Mouse (Mus musculus) spleen, adult 2 months (tissue): ENCODE measurements around the gene Rad51b. TPM values are rescaled to one million over a fixed set of nuclear protein-coding genes. Genes with fewer than 3 reads are reported as not detected.

Experiments used
- DNase-seq, 2 experiments: peaks; one replicate each; pipeline versions ENCODE4 v3.0.0 to v3.0.0-alpha.2; 2012 to 2021; ENCODE audit warnings: low spot score in 2 of 2, low read depth in 1 of 2
- H3K27ac ChIP-seq: fragments of 200-500 bp; 2 replicates; pipeline ENCODE4 v1.5.1; 2012; ENCODE audit warnings: low read length, inconsistent platforms; ENCODE audit not compliant: insufficient read depth
- H3K27me3 ChIP-seq: fragments of 200-500 bp; 2 replicates; pipeline ENCODE4 v1.6.1; 2012; ENCODE audit warnings: mild to moderate bottlenecking, moderate library complexity, low read length, inconsistent platforms; ENCODE audit not compliant: control insufficient read depth, insufficient read depth
- H3K36me3 ChIP-seq: fragments of 200-500 bp; 2 replicates; pipeline ENCODE4 v1.6.1; 2012; ENCODE audit warnings: mild to moderate bottlenecking, low read length, inconsistent platforms; ENCODE audit not compliant: control insufficient read depth, insufficient read depth
- H3K4me1 ChIP-seq: fragments of 200-500 bp; 2 replicates; pipeline ENCODE4 v1.6.1; 2011; ENCODE audit warnings: inconsistent platforms; ENCODE audit not compliant: control insufficient read depth, insufficient read depth, insufficient read length
- H3K4me3 ChIP-seq: fragments of 200-500 bp; 2 replicates; pipeline ENCODE4 v1.5.1; 2011; ENCODE audit warnings: mild to moderate bottlenecking, inconsistent platforms; ENCODE audit not compliant: insufficient read depth, insufficient read length; ENCODE audit errors: extremely low read depth
- CTCF ChIP-seq: fragments of 200-500 bp; IDR thresholded peaks from 2 replicates; pipeline ENCODE4 v1.5.1; 2011; ENCODE audit warnings: mild to moderate bottlenecking, inconsistent platforms; ENCODE audit not compliant: insufficient read depth, insufficient read length, insufficient replicate concordance; ENCODE audit errors: extremely low read depth
- POLR2A ChIP-seq: fragments of 200-500 bp; IDR thresholded peaks from 2 replicates; pipeline ENCODE4 v1.6.1; 2011; ENCODE audit warnings: low read depth, low read length, inconsistent platforms
- WGBS: fragments of 180-500 bp; shearing (Covaris S2); methylation state at CpG from one replicate; pipeline ENCODE4 v1.1.7; 2018; 5-methylcytosine and 5-hydroxymethylcytosine counted together
- polyA plus RNA-seq: library from polyadenylated mRNA; depleted of rRNA; stranded (reverse); fragments of >200 nt; gene quantifications from 2 replicates; pipeline ENCODE4 v1.2.3, GENCODE M21; 2012

Gene Rad51b
- polyA plus RNA-seq, 1 experiment: 0.26 TPM

DNA sequence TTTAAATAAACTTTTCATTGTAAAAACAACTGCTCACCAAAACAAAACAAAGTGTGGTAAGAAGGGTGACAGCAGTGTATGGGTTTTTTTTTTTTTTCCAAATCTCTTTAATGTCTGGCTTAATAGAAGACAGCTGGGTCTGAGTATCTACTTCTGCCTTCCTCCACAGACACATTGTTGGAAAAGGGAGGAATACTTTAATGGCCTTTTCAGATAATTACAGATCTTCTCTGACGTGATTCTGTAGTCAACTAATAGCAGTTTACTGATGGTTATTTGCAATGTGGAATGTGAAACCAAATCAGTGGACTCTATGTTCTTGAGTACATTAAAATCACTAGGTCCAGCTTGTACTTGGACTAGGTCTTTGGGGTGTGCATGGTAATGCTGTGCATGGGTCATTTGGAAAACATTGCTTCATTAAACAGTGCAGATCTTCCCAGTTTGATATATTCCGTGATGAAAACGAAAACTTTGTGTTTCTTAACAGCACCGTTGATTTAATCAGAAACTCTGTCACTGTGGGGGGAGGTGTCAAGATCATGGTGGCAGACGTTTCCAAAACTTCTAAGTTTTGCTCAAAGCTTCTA, 556.9 kb downstream of the Rad51b start:
- no peak for DNase-seq
- H3K36me3 ChIP-seq: no peaks in the 10 kb centered on the region
- TF ChIP-seq CTCF (no peak), POLR2A (no peak)
- 75% methylated on average over 5 of the region's 5 CpGs for WGBS
- no peaks in the 10 kb centered on the region for H3K4me1 ChIP-seq
- H3K27ac ChIP-seq: no peak overlapping the region
- H3K27me3 ChIP-seq: no peaks in the 10 kb centered on the region
- H3K4me3 ChIP-seq: no peak overlapping the region

DNA sequence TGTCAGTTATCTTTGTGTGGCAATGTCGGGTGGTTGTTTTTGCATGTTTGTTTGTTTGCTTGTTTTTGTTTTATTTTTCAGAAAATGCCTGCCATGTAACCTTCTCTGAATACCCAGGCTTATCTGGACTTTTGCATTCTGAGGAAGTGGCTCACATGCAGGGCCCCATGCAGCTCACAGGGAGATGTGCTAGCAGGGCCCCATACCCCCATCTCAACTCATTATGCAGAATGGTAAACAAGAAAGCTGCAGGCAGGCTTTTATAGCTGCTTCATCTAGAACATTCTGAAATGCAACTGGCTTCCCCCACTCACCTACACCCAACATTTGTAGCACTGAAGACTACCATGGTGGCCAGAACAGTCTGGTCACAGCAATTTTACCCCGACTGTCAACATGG, 557.4 kb downstream of the Rad51b start:
- Histone ChIP-seq H3K27ac (no peak overlapping the region), H3K27me3 (no peaks in the 10 kb centered on the region), H3K36me3 (no peaks in the 10 kb centered on the region), H3K4me3 (no peak overlapping the region), H3K4me1 (no peaks in the 10 kb centered on the region)
- TF ChIP-seq CTCF: no peak
- TF ChIP-seq POLR2A: no peak
- DNase-seq: no peak
- WGBS: 85% methylated on average over 2 of the region's 2 CpGs

DNA sequence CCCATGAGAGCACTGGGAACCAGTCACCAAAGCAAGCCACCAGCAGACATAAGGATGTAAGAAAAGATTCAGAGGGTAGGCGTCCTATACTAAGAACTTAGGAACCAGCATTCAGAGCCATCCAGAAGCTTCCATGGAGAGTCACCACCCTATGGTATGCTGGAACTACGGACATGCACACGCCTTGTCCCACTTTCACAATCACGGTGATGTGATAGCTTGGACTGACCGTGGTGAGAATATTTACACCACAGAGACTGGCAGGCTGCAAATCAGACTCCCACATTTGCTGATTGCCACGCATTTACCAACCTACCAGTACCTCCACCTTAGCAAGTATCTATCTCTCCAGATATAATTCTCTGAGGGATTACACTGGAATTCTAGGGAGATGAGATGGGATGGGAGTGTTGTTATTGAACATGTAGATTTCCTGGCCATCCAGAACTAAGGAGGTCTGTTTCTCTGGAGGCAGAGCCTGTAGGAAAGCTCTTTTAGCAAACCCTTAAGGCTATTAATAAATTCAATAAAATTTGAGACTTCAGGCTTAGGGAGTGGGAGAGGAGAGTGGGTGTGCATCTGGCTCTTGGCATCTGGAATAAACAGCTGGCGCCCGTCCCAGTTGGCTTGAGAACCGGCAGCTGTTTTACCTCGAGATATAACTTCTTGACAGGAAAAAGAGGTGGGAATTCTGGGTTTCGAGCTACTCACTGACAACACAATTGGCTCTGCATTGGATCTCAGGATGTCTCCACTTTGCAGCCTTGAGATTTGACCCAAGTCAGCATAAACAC, 559.2 kb downstream of the Rad51b start:
- TF ChIP-seq CTCF: no peak
- no peak for TF ChIP-seq POLR2A
- Histone ChIP-seq H3K4me3 (no peak overlapping the region), H3K4me1 (no peaks in the 10 kb centered on the region), H3K27me3 (no peaks in the 10 kb centered on the region), H3K36me3 (no peaks in the 10 kb centered on the region), H3K27ac (peak overlapping the region; percentile 10)
- DNase-seq: no peak
- 85% methylated on average over 11 of the region's 11 CpGs for WGBS

DNA sequence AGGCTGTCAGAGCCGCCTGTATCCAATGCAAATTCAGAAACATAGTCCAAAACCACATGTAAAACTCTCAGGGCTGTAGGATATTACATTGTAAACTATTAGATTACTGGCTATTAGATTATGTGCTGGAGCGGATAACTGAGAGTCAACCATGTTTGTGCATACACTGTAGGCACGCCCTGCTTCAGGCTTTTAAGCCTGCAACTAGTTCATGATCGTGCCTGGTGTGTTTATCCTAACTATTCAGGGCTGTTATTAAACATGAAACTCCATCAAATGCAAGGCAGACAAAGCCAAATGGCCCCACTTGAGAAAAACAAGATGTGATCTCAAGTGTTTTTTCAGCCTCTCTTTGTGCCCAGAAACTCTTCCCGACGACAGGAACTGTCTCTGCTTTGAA, 560.6 kb downstream of the Rad51b start:
- H3K36me3 ChIP-seq: no peaks in the 10 kb centered on the region
- H3K4me3 ChIP-seq: no peak overlapping the region
- no peak for DNase-seq
- no peaks in the 10 kb centered on the region for H3K27me3 ChIP-seq
- TF ChIP-seq POLR2A: no peak
- TF ChIP-seq CTCF: no peak
- H3K27ac ChIP-seq: no peak overlapping the region
- 92% methylated on average over 6 of the region's 6 CpGs for WGBS
- no peaks in the 10 kb centered on the region for H3K4me1 ChIP-seq

DNA sequence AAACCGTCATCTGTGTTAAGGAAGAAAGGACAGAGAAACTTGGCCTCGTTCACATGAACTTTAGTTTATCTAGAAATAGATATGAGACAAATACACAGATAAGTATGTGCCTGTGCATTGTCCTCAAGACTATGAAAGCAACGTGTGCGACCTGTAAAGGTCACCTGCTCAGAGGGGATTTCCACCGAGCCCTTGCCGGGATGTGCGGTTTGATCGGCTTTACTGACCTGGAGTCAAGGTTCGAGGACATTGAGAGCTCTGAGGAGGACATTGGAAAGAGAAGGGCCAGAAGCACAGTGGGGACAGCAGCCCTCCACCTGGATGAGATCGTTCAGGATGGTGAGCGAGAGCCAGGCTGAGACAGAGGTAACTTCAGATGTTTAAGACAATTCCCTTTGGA, 561.3 kb downstream of the Rad51b start:
- Histone ChIP-seq H3K4me1 (no peaks in the 10 kb centered on the region), H3K27ac (peak overlapping the region; percentile 2; the same call in 1 of the 2 replicates), H3K27me3 (no peaks in the 10 kb centered on the region), H3K4me3 (no peak overlapping the region), H3K36me3 (no peaks in the 10 kb centered on the region)
- DNase-seq: no peak
- 88% methylated on average over 11 of the region's 11 CpGs for WGBS
- TF ChIP-seq POLR2A (no peak), CTCF (no peak)

DNA sequence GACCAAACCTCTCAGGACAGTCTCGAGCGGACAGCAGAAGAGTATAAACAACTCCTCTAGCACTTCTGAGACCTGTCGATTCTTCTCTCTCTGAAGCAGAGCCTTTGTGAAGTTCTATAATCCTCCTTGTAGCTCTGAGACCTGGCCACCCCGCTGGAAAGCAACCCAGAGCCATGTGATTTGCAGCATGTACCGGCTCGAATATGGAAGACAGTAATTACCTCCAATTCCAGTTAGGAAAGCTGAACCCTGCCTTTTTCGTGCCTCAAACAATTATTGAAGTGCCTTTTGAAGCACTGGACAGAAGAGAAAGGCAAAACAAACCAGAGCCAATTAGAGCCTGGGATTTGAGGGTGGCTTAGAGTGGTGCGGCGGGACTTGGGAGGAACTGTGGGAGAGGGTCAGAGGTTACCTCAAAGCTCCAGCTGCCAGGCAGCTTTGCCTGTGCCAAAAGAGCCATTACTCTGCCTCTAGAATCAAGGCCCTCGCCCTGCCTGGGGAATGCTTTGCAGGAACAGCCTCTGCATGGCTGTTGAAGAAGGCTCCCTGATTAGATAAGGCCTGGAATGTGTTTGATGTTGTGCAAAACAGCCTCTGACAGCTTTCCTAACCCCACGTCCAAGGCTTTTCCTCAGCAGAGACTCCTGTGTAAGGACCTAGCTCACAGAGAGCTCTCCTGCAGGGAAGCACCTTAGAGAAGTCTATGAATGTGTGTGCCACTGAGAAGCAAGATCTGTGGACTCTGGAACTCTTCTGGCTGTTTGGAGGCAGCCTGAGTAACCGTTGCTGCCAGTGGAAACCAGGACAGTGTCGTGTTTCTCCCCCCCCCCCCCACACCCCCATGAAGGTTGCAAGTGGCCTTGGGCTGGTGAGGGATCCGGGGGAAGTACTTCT, 562.5 kb downstream of the Rad51b start:
- 80% methylated on average over 14 of the region's 14 CpGs for WGBS
- Histone ChIP-seq H3K4me3 (no peak overlapping the region), H3K36me3 (no peaks in the 10 kb centered on the region), H3K27ac (peak overlapping the region; percentile 33; the same call in 1 of the 2 replicates), H3K27me3 (no peaks in the 10 kb centered on the region), H3K4me1 (no peaks in the 10 kb centered on the region)
- no peak for TF ChIP-seq CTCF
- no peak for TF ChIP-seq POLR2A
- no peak for DNase-seq
